Mouse (Mus musculus) liver, embryonic 14.5 days (tissue): Measurements from ENCODE around the gene Ppp1r3c.

Experiments
- CTCF ChIP-seq: IDR thresholded peaks from 2 replicates; pipeline ENCODE4 v1.5.1; 2016; ENCODE audit warnings: antibody characterized with exemption, low read depth, control low read depth
- EP300 ChIP-seq: IDR thresholded peaks from 2 replicates; pipeline ENCODE4 v1.6.1; 2016; ENCODE audit warnings: antibody characterized with exemption, low read depth

DNA sequence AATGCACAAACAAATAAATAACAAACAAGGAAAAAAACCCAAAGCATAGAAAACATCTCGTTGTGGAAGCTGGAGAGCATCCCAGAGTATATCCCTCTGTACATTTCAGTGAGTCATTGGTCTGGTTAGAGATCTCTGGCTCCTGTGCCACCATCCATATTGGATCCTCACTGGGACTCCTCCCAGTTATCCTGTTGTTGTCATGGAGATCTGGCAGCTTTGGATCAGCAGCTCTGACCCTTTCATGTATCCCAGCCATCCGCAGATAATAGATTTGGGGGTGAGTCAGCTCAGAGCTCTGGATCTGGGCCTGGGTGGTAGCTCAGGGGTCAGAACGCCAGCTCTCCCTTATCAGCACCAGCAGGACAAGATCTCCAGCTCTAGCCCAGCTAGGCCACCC is 46.1 kb upstream of the Ppp1r3c start:
- TF ChIP-seq CTCF, result no peak
- TF ChIP-seq EP300, result no peak
